Mouse (Mus musculus): ENCODE measurements around the gene Gm2012. TPM values are rescaled to one million over a fixed set of nuclear protein-coding genes. Genes with fewer than 3 reads are reported as not detected.

The Gm2012 gene
- not detected for polyA plus RNA-seq (2014; fragmentation: Illumina TruSeq; extraction: RNeasy Lipid Tissue Mini Kit (QIAGEN cat#74804); ENCODE audit: low read depth, low replicate concordance)

DNA sequence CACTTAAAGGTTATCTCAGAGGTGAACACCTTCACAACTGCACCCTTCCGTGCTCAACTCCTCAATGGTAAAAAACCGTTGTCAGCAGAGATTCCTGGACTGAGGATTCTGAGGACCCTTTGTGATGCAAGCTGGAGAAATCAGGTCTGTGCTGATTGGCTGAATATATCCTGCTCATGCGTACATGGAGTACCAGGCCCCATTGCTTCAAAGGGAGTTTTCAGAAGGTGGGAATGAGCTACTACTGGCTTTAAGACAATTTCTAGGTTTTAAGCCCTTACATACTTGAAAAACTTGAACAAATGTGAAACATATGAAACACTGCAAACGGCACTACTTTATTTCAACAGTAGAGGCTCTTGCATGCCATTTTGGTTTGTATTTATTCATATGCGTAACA, at the start of gene Gm2012:
Gm2012 (minus strand) TSS at position 101 of the 400 bp plus-strand sequence.

Other genes with a start within 250 kb of the Gm2012 start
- not detected for gene Gm5168, start 180.3 kb downstream of the Gm2012 start, polyA plus RNA-seq (2014; fragmentation: Illumina TruSeq; extraction: RNeasy Lipid Tissue Mini Kit (QIAGEN cat#74804); ENCODE audit: low read depth, low replicate concordance)
- gene Gm2030, start 78.7 kb upstream of the Gm2012 start, polyA plus RNA-seq (2014; fragmentation: Illumina TruSeq; extraction: RNeasy Lipid Tissue Mini Kit (QIAGEN cat#74804); ENCODE audit: low read depth, low replicate concordance) = not detected